Mouse (Mus musculus) inflammation-experienced regulatory T-cells, adult 16 weeks (primary cell): ENCODE measurements around the gene Gm49353. TPM values are rescaled to one million over a fixed set of nuclear protein-coding genes. Genes with fewer than 3 reads are reported as not detected.

Experiments used
- polyA plus RNA-seq: library from polyadenylated mRNA; unstranded; fragments of 100-300 nt; shearing (Covaris generic); gene quantifications from one replicate; pipeline ENCODE4 v1.2.1, GENCODE M21; 2017

Gene Gm49353
- not detected for polyA plus RNA-seq

DNA sequence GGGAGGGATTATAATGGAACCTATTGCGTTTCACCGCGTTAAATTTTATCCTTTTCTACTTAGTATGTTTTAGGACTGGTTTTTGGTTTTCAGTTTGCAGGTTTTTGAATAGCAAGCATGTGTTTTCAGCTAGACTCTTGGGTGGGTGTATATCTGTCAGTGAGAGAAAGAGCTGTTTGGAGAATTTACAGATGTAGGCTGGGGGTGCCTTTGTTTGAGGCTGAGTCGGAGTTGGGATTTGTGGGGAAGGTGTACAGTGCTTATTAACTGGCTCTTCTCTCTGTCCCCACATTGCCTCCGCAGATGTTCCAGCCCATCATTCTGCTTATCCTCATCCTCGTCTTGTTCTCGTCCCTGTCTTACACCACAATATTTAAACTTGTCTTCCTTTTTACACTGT lies at the start of gene Gm49353:
Gm49353 (plus strand) TSS at position 313 of the 400 bp plus-strand sequence.

DNA sequence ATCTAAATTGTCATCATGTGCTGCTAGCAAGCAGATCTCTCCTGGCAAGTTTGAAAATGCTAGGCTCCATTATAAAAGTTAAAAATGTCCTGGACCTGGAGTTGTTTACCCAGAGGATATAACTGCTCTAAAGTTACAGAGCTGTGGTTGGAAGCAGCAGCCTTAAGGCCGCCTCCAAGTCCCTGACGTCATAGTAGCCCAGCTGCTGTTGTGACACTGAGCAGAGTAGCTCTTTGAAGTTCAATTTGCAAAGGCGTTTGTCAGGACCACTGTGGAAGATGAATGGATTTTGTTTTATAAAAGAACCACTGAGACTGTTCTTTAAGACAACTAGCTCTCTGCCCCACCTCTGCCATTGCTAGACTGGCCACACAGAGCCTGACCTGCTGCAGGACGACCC lies 12.7 kb downstream of the Gm49353 start, which contains the start of gene 9330159F19Rik:
9330159F19Rik (plus strand) TSS at position 154 of the 400 bp plus-strand sequence.

Other genes starting within 250 kb of the Gm49353 start
- gene 2310057J18Rik, start 212.7 kb upstream of the Gm49353 start, polyA plus RNA-seq, result not detected
- not detected for gene Soga3, start 55.1 kb upstream of the Gm49353 start, polyA plus RNA-seq
- gene 9330159F19Rik, start 12.7 kb downstream of the Gm49353 start, polyA plus RNA-seq, result not detected
- 27.6 TPM for gene Echdc1, start 114.2 kb downstream of the Gm49353 start, polyA plus RNA-seq
- 93.0 TPM for gene Rnf146, start 163.5 kb downstream of the Gm49353 start, polyA plus RNA-seq